ENCODE assay signal across 32 mouse cellular contexts in genomic region chr3:138133916-138134315, GRCm38 (mm10). TPM values are rescaled to one million over a fixed set of nuclear protein-coding genes. Genes with fewer than 3 reads are reported as not detected.
DNase-seq lines count a peak whose midpoint lies in the region; ATAC-seq and TF ChIP-seq lines count a peak whose summit lies in the region.
"Had no signal": no experiment of that assay in that cellular context is flagged by ENCODE, and none has a peak within 500 bp of the region (broad histone marks: within the 10 kb centered on the region; RNA-seq: fewer than 3 reads in every experiment).

No protein-coding gene starts in this region.

- H3K4me1 ChIP-seq in liver, adult 2 months (ENCODE audit: control insufficient read depth, insufficient read depth, low read length) = peaks cover 12% of the 10 kb centered on the region
- peaks cover 6% of the 10 kb centered on the region; the same call in 1 of the 2 replicates for H3K4me1 ChIP-seq in liver, postnatal 0 days (ENCODE audit: insufficient read depth)
- H3K4me1 ChIP-seq in intestine, embryonic 16.5 days (ENCODE audit: control insufficient read depth, insufficient read depth, low read length) = no peaks in the 10 kb centered on the region
- H3K4me1 ChIP-seq: embryonic facial prominence, embryonic 12.5 days; embryonic facial prominence, embryonic 15.5 days; hindbrain, embryonic 15.5 days had no signal

- H3K9ac ChIP-seq in liver, adult 2 months (ENCODE audit: low read depth, low read length) = 0 out of 2 replicates have a peak overlapping the region, but pooled peaks have one; percentile 30
- no peak overlapping the region for H3K9ac ChIP-seq in liver, postnatal 0 days (replicated peaks)
- H3K9ac ChIP-seq in intestine, embryonic 16.5 days (ENCODE audit: low read depth, low read length) = no peak overlapping the region
- H3K9ac ChIP-seq: embryonic facial prominence, embryonic 12.5 days; embryonic facial prominence, embryonic 15.5 days; forebrain, postnatal 0 days; hindbrain, embryonic 12.5 days; hindbrain, embryonic 15.5 days had no signal

- peak overlapping the region; percentile 88 for H3K27ac ChIP-seq in liver, adult 2 months (replicated peaks; ENCODE audit: insufficient read depth, low read depth, low read length)
- no peak overlapping the region for H3K27ac ChIP-seq in liver, postnatal 0 days (ENCODE audit: low read depth)
- peak overlapping the region; percentile 87 for H3K27ac ChIP-seq in intestine, embryonic 16.5 days (ENCODE audit: low read length)
- H3K27ac ChIP-seq: embryonic facial prominence, embryonic 12.5 days; embryonic facial prominence, embryonic 15.5 days; gastrocnemius, adult 2 months; hindbrain, embryonic 12.5 days; hindbrain, embryonic 15.5 days had no signal

- DNase-seq in liver, adult 2 months (ENCODE audit: extremely low read depth, low read depth, low spot score) = no peak
- DNase-seq in liver, postnatal 0 days = no peak
- DNase-seq in right cerebral cortex, adult 2 months (ENCODE audit: low spot score in 2 of 2) = no peak
- no peak for DNase-seq in kidney, adult 9 months
- no peak for DNase-seq in adipocyte (ENCODE audit: low spot score)
- DNase-seq: adrenal gland, postnatal 10 days; adrenal gland, postnatal 36 days; cerebellum, adult 18-20 months; cerebellum, adult 9-10 months; cerebellum, postnatal 14 days; forebrain, postnatal 0 days; gastrocnemius, adult 2 months; gastrocnemius, postnatal 25 days; heart, adult 11 months had no signal

- no peaks in the 10 kb centered on the region; the same call in 1 of the 2 replicates for H3K79me2 ChIP-seq in liver, adult 2 months (ENCODE audit: control insufficient read depth, insufficient read depth, low read length)

- WGBS in liver, adult 2 months = 65% methylated on average over 11 of the region's 11 CpGs
- 64% methylated on average over 11 of the region's 11 CpGs for WGBS in liver, postnatal 0 days (ENCODE audit: insufficient replicate concordance)
- 87% methylated on average over 11 of the region's 11 CpGs for WGBS in intestine, embryonic 16.5 days

- H3K36me3 ChIP-seq in liver, adult 2 months (ENCODE audit: control insufficient read depth, insufficient read depth, low read length) = no peaks in the 10 kb centered on the region
- H3K36me3 ChIP-seq in liver, postnatal 0 days (replicated peaks; ENCODE audit: insufficient read depth, low read length) = no peaks in the 10 kb centered on the region
- no peaks in the 10 kb centered on the region for H3K36me3 ChIP-seq in intestine, embryonic 16.5 days (ENCODE audit: control insufficient read depth, insufficient read depth, low read length)
- H3K36me3 ChIP-seq: embryonic facial prominence, embryonic 12.5 days; embryonic facial prominence, embryonic 15.5 days; hindbrain, embryonic 12.5 days; hindbrain, embryonic 15.5 days had no signal

- H3K9me3 ChIP-seq in liver, postnatal 0 days (ENCODE audit: low read length) = no peaks in the 10 kb centered on the region
- H3K9me3 ChIP-seq in intestine, embryonic 16.5 days (ENCODE audit: control insufficient read depth, low read length) = no peaks in the 10 kb centered on the region
- H3K9me3 ChIP-seq: embryonic facial prominence, embryonic 12.5 days; embryonic facial prominence, embryonic 15.5 days; hindbrain, embryonic 12.5 days; hindbrain, embryonic 15.5 days had no signal

- H3K4me2 ChIP-seq in liver, postnatal 0 days (ENCODE audit: low read depth, low read length) = no peak overlapping the region
- H3K4me2 ChIP-seq in intestine, embryonic 16.5 days (ENCODE audit: low read depth, low read length) = no peak overlapping the region
- H3K4me2 ChIP-seq: embryonic facial prominence, embryonic 12.5 days; embryonic facial prominence, embryonic 15.5 days; heart, embryonic 11.5 days; hindbrain, embryonic 12.5 days; hindbrain, embryonic 15.5 days had no signal

- no peak for TF ChIP-seq CTCF in liver, adult 2 months (IDR thresholded peaks at IDR 0.05; ENCODE audit: low read depth, low read length)
- no peak for TF ChIP-seq CTCF in liver, postnatal 0 days (IDR thresholded peaks at IDR 0.05; ENCODE audit: low read depth)

- no peak for TF ChIP-seq EP300 in liver, postnatal 0 days (IDR thresholded peaks at IDR 0.05; ENCODE audit: low read depth)

- H3K27me3 ChIP-seq in liver, adult 2 months (ENCODE audit: control insufficient read depth, insufficient read depth, low read length) = no peaks in the 10 kb centered on the region
- no peaks in the 10 kb centered on the region for H3K27me3 ChIP-seq in liver, postnatal 0 days (ENCODE audit: insufficient read depth, low read length)
- no peaks in the 10 kb centered on the region for H3K27me3 ChIP-seq in intestine, embryonic 16.5 days (replicated peaks; ENCODE audit: control insufficient read depth, insufficient read depth, low read length)
- H3K27me3 ChIP-seq: embryonic facial prominence, embryonic 12.5 days; embryonic facial prominence, embryonic 15.5 days; hindbrain, embryonic 12.5 days; hindbrain, embryonic 15.5 days had no signal

- no peak for ATAC-seq in liver, postnatal 0 days
- ATAC-seq in intestine, embryonic 16.5 days = no peak
- ATAC-seq in megakaryocyte progenitor cell, adult 5-6 weeks (replicated peaks; ENCODE audit: poor library complexity) = peak; percentile 61
- ATAC-seq: activated CD4-positive, CD25-positive, alpha-beta regulatory T cell, adult 4 months; forebrain, embryonic 14.5 days; forebrain, postnatal 0 days had no signal

- no peak for TF ChIP-seq POLR2A in liver, adult 2 months (IDR thresholded peaks at IDR 0.05; ENCODE audit: extremely low read depth, insufficient read depth, low read length)

- H3K4me3 ChIP-seq in liver, adult 2 months (ENCODE audit: insufficient read depth, low read depth, low read length) = 0 out of 2 replicates have a peak overlapping the region, but pooled peaks have one; percentile 4
- no peak overlapping the region for H3K4me3 ChIP-seq in liver, postnatal 0 days (ENCODE audit: low read depth, low read length)
- H3K4me3 ChIP-seq in intestine, embryonic 16.5 days (ENCODE audit: low read length) = no peak overlapping the region
- H3K4me3 ChIP-seq: embryonic facial prominence, embryonic 12.5 days; embryonic facial prominence, embryonic 15.5 days; gastrocnemius, adult 2 months; hindbrain, embryonic 12.5 days; hindbrain, embryonic 15.5 days had no signal

RNA-seq across cellular contexts. Expression of gene Trmt10a, which starts 9.3 kb away (rescaled TPM):
- 2.3 and 3.8 TPM in 2 replicates for total RNA-seq in liver, adult 2 months (2014; rRNA removed)
- 0.95 and 1.0 TPM in 2 replicates for polyA plus RNA-seq in liver, adult 2 months (2012; rRNA removed)
- 3.0 and 4.1 TPM in 2 replicates for polyA plus RNA-seq in liver, postnatal 0 days (2015; fragmentation: Nextera tagmentation; extraction: Ambion mirVana)
- 9.2 and 9.4 TPM in 2 replicates for polyA plus RNA-seq in intestine, embryonic 16.5 days (2015; fragmentation: Nextera tagmentation; extraction: Ambion mirVana)
- total RNA-seq in megakaryocyte progenitor cell, adult 5-6 weeks (2015) = 5.6 and 8.2 TPM in 2 replicates
- total RNA-seq in megakaryocyte progenitor cell, adult 5-6 weeks (2017) = 10.7 and 25.7 TPM in 2 replicates

RNA-seq across cellular contexts. Expression of gene Mttp, which starts 10.9 kb away (rescaled TPM):
- total RNA-seq in liver, adult 2 months (2014; rRNA removed) = 183 and 204 TPM in 2 replicates
- polyA plus RNA-seq in liver, adult 2 months (2012; rRNA removed) = 51.7 and 56.0 TPM in 2 replicates
- 83.2 and 86.4 TPM in 2 replicates for polyA plus RNA-seq in liver, postnatal 0 days (2015; fragmentation: Nextera tagmentation; extraction: Ambion mirVana)
- 405 and 573 TPM in 2 replicates for polyA plus RNA-seq in intestine, embryonic 16.5 days (2015; fragmentation: Nextera tagmentation; extraction: Ambion mirVana)
- total RNA-seq in megakaryocyte progenitor cell, adult 5-6 weeks (2015) = 3.1 and 4.5 TPM in 2 replicates
- total RNA-seq in megakaryocyte progenitor cell, adult 5-6 weeks (2017) = 2.0 and 5.6 TPM in 2 replicates

RNA-seq across cellular contexts. Expression of gene 4930579F01Rik, which starts 59.7 kb away (rescaled TPM):
- total RNA-seq in liver, adult 2 months (2014; rRNA removed) = not detected in 2 replicates
- not detected in 2 replicates for polyA plus RNA-seq in liver, adult 2 months (2012; rRNA removed)
- polyA plus RNA-seq in liver, postnatal 0 days (2015; fragmentation: Nextera tagmentation; extraction: Ambion mirVana) = not detected in 2 replicates
- 0.24 TPM in 1 of 2 replicates, not detected in the other for polyA plus RNA-seq in intestine, embryonic 16.5 days (2015; fragmentation: Nextera tagmentation; extraction: Ambion mirVana)
- not detected in 2 replicates for total RNA-seq in megakaryocyte progenitor cell, adult 5-6 weeks (2015)
- total RNA-seq in megakaryocyte progenitor cell, adult 5-6 weeks (2017) = not detected in 2 replicates
- total RNA-seq: adrenal gland, adult 18-20 months; adrenal gland, postnatal 10 days; adrenal gland, postnatal 36 days; ES-E14; forebrain, postnatal 0 days; gastrocnemius, adult 2 months; gastrocnemius, postnatal 25 days; heart, adult 8-10 months; heart, postnatal 25 days; hematopoietic stem cell, adult 5-6 weeks had no signal
- polyA plus RNA-seq: activated CD4-positive, CD25-positive, alpha-beta regulatory T cell, adult 4 months; forebrain, embryonic 11.5 days; forebrain, embryonic 14.5 days; forebrain, postnatal 0 days; frontal cortex, adult 2 months; heart, embryonic 11.5 days; heart, embryonic 14.5 days; heart, postnatal 0 days; hindbrain, embryonic 12.5 days had no signal
